Mouse (Mus musculus): Measurements from ENCODE around the gene Myl6b. TPM values are rescaled to one million over a fixed set of nuclear protein-coding genes. Genes with fewer than 3 reads are reported as not detected.

Gene Myl6b
- polyA plus RNA-seq, 1 experiment from 2014 or later = 2.7 TPM

DNA sequence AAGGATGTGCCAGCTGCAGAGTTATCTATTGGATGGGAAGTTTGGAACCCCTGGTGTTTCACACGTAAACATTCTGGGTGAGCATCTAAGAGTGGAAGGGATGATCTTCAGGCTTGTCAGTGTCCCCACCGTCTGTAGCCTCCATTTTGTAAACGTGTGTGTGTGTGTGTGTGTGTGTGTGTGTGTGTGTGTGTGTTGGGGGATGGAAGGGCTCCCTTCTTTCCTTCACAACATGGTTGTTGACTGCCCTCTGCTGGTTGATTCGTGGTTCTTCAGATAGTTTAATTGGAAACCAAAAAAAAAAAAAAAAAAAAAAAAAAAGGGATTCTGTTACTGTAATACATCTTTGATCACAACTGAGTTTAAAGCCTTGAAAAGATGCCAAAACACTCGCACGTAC, 43.2 kb downstream of the Myl6b start:
- no peak for ATAC-seq (ENCODE audit: insufficient read depth, low FRiP score)
- Histone ChIP-seq H3K4me3 (replicated peaks; ENCODE audit: low read length) (no peak overlapping the region; the same call in 1 of the 2 replicates), H3K4me2 (ENCODE audit: low read depth, low read length) (peak overlapping the region; percentile 28; the same call in 1 of the 2 replicates)

DNA sequence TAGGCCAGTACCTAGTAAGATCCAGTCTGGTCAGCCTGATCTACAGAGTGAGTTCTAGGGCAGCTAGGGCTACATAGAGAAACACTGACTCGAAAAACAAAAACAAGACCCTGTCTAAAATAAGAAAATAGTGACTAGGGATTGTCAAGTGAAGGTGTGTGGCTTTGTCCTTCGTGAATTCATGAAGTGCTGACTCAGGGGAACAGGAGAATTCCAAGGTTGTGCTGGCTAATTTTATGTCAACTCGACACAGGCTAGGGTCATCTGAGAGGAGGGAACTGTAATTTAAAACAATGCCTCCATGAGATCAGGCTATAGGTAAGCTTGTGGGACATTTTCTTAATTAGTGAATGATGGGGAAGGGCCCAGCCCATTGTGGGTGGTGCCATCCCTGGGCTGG, 44.0 kb downstream of the Myl6b start:
- Histone ChIP-seq H3K9me3 (replicated peaks; ENCODE audit: control insufficient read depth, low read length) (no peaks in the 10 kb centered on the region), H3K4me3 (replicated peaks; ENCODE audit: low read length) (no peak overlapping the region), H3K4me2 (ENCODE audit: low read depth, low read length) (no peak overlapping the region), H3K9ac (ENCODE audit: low read length) (no peak overlapping the region), H3K27ac (ENCODE audit: low read length) (no peak overlapping the region), H3K4me1 (ENCODE audit: control insufficient read depth, insufficient read depth, low read length) (no peaks in the 10 kb centered on the region), H3K36me3 (ENCODE audit: control insufficient read depth, insufficient read depth, low read length) (no peaks in the 10 kb centered on the region), H3K27me3 (ENCODE audit: control insufficient read depth, insufficient read depth, low read length) (no peaks in the 10 kb centered on the region)
- WGBS = 75% methylated on average over 3 of the region's 3 CpGs
- ATAC-seq (ENCODE audit: insufficient read depth, low FRiP score) = no peak

More for the DNA sequence above, 43.2 kb downstream of the Myl6b start:
- H3K4me1 ChIP-seq (ENCODE audit: control insufficient read depth, insufficient read depth, low read length) = peaks cover 2% of the 10 kb centered on the region
- no peaks in the 10 kb centered on the region for H3K27me3 ChIP-seq (ENCODE audit: control insufficient read depth, insufficient read depth, low read length)
- H3K27ac ChIP-seq (ENCODE audit: low read length) = no peak overlapping the region
- 2% methylated on average over 6 of the region's 6 CpGs for WGBS
- no peaks in the 10 kb centered on the region for H3K9me3 ChIP-seq (replicated peaks; ENCODE audit: control insufficient read depth, low read length)
- no peaks in the 10 kb centered on the region for H3K36me3 ChIP-seq (ENCODE audit: control insufficient read depth, insufficient read depth, low read length)
- no peak overlapping the region for H3K9ac ChIP-seq (ENCODE audit: low read length)

DNA sequence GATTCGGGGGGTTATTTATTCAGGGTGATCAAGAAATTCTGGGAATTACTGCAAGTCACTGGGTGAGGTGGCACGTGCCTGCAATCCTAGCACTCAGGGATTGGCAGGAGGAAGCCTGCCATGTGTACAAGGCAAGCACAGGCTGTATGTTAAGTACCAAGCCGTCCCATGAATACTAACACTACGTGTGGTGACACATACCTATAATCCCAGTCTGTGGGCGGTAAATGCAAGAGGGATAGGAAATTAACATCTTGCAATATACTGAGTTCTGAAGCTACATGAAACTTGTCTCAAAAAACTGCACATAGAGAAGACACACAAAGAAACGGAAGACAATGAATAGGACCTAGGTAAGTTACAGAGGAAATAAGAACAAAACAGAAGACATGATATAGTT, 47.5 kb downstream of the Myl6b start:
- Histone ChIP-seq H3K4me2 (ENCODE audit: low read depth, low read length) (no peak overlapping the region), H3K36me3 (ENCODE audit: control insufficient read depth, insufficient read depth, low read length) (no peaks in the 10 kb centered on the region), H3K4me1 (ENCODE audit: control insufficient read depth, insufficient read depth, low read length) (no peaks in the 10 kb centered on the region), H3K4me3 (replicated peaks; ENCODE audit: low read length) (no peak overlapping the region), H3K27ac (ENCODE audit: low read length) (no peak overlapping the region), H3K9me3 (replicated peaks; ENCODE audit: control insufficient read depth, low read length) (no peaks in the 10 kb centered on the region), H3K27me3 (ENCODE audit: control insufficient read depth, insufficient read depth, low read length) (no peaks in the 10 kb centered on the region), H3K9ac (ENCODE audit: low read length) (no peak overlapping the region)
- 74% methylated on average over 6 of the region's 6 CpGs for WGBS
- no peak for ATAC-seq (ENCODE audit: insufficient read depth, low FRiP score)

GRCm38 (mm10) chr10:128445407-128445806, 53.1 kb downstream of the Myl6b start:
- Histone ChIP-seq H3K9ac (ENCODE audit: low read length) (no peak overlapping the region), H3K4me3 (replicated peaks; ENCODE audit: low read length) (no peak overlapping the region), H3K27me3 (ENCODE audit: control insufficient read depth, insufficient read depth, low read length) (no peaks in the 10 kb centered on the region), H3K9me3 (replicated peaks; ENCODE audit: control insufficient read depth, low read length) (no peaks in the 10 kb centered on the region), H3K36me3 (ENCODE audit: control insufficient read depth, insufficient read depth, low read length) (peaks cover 5% of the 10 kb centered on the region; the same call in 1 of the 2 replicates), H3K27ac (ENCODE audit: low read length) (no peak overlapping the region), H3K4me1 (ENCODE audit: control insufficient read depth, insufficient read depth, low read length) (no peaks in the 10 kb centered on the region), H3K4me2 (ENCODE audit: low read depth, low read length) (no peak overlapping the region)
- 77% methylated on average over 4 of the region's 4 CpGs for WGBS
- ATAC-seq (ENCODE audit: insufficient read depth, low FRiP score) = no peak

GRCm38 (mm10) chr10:128444354-128444753, 54.1 kb downstream of the Myl6b start:
- Histone ChIP-seq H3K27ac (ENCODE audit: low read length) (no peak overlapping the region), H3K9ac (ENCODE audit: low read length) (no peak overlapping the region), H3K27me3 (ENCODE audit: control insufficient read depth, insufficient read depth, low read length) (no peaks in the 10 kb centered on the region), H3K9me3 (replicated peaks; ENCODE audit: control insufficient read depth, low read length) (no peaks in the 10 kb centered on the region), H3K4me2 (ENCODE audit: low read depth, low read length) (no peak overlapping the region), H3K4me3 (replicated peaks; ENCODE audit: low read length) (no peak overlapping the region), H3K36me3 (ENCODE audit: control insufficient read depth, insufficient read depth, low read length) (peaks cover 6% of the 10 kb centered on the region; the same call in 1 of the 2 replicates), H3K4me1 (ENCODE audit: control insufficient read depth, insufficient read depth, low read length) (no peaks in the 10 kb centered on the region)
- 70% methylated on average over 6 of the region's 6 CpGs for WGBS
- no peak for ATAC-seq (ENCODE audit: insufficient read depth, low FRiP score)

Small RNA genes within 50 kb of the gene (microRNA-seq; reads per million reads assigned to microRNA genes)
- gene Mir6916 = not detected
- 0.50 reads per million for gene Mir8105

Other genes with a start within 250 kb of the Myl6b start
- 0.52 and 0.66 TPM in 2 replicates for gene Apon, start 244.6 kb downstream of the Myl6b start, polyA plus RNA-seq (2015; fragmentation: Nextera tagmentation; extraction: Ambion mirVana)
- gene Apof, start 230.0 kb downstream of the Myl6b start, polyA plus RNA-seq (2015; fragmentation: Nextera tagmentation; extraction: Ambion mirVana) = 5.7 and 7.3 TPM in 2 replicates
- gene Stat2, start 228.1 kb downstream of the Myl6b start, polyA plus RNA-seq (2015; fragmentation: Nextera tagmentation; extraction: Ambion mirVana) = 14.1 and 16.1 TPM in 2 replicates
- 0.55 and 0.57 TPM in 2 replicates for gene Il23a, start 199.9 kb downstream of the Myl6b start, polyA plus RNA-seq (2015; fragmentation: Nextera tagmentation; extraction: Ambion mirVana)
- gene Pan2, start 195.3 kb downstream of the Myl6b start, polyA plus RNA-seq (2015; fragmentation: Nextera tagmentation; extraction: Ambion mirVana) = 29.0 and 30.4 TPM in 2 replicates
- 310 and 315 TPM in 2 replicates for gene Cnpy2, start 176.2 kb downstream of the Myl6b start, polyA plus RNA-seq (2015; fragmentation: Nextera tagmentation; extraction: Ambion mirVana)
- 221 and 230 TPM in 2 replicates for gene Cs, start 161.0 kb downstream of the Myl6b start, polyA plus RNA-seq (2015; fragmentation: Nextera tagmentation; extraction: Ambion mirVana)
- gene Coq10a, start 129.7 kb downstream of the Myl6b start, polyA plus RNA-seq (2015; fragmentation: Nextera tagmentation; extraction: Ambion mirVana) = 3.4 and 3.5 TPM in 2 replicates
- gene Ankrd52, start 121.6 kb downstream of the Myl6b start, polyA plus RNA-seq (2015; fragmentation: Nextera tagmentation; extraction: Ambion mirVana) = 8.4 and 10.0 TPM in 2 replicates
- 28.7 and 32.9 TPM in 2 replicates for gene Slc39a5, start 97.5 kb downstream of the Myl6b start, polyA plus RNA-seq (2015; fragmentation: Nextera tagmentation; extraction: Ambion mirVana)
- gene Nabp2, start 87.2 kb downstream of the Myl6b start, polyA plus RNA-seq (2015; fragmentation: Nextera tagmentation; extraction: Ambion mirVana) = 72.0 and 75.5 TPM in 2 replicates
- gene Rnf41, start 87.0 kb downstream of the Myl6b start, polyA plus RNA-seq (2015; fragmentation: Nextera tagmentation; extraction: Ambion mirVana) = 37.0 and 38.5 TPM in 2 replicates
- gene Smarcc2, start 39.4 kb downstream of the Myl6b start, polyA plus RNA-seq (2015; fragmentation: Nextera tagmentation; extraction: Ambion mirVana) = 59.5 and 62.4 TPM in 2 replicates
- gene Myl6, start 4.5 kb downstream of the Myl6b start, polyA plus RNA-seq (2015; fragmentation: Nextera tagmentation; extraction: Ambion mirVana) = 2,126 and 2,216 TPM in 2 replicates
- gene Esyt1, start 27.2 kb upstream of the Myl6b start, polyA plus RNA-seq (2015; fragmentation: Nextera tagmentation; extraction: Ambion mirVana) = 32.9 TPM in 2 replicates
- gene Zc3h10, start 49.1 kb upstream of the Myl6b start, polyA plus RNA-seq (2015; fragmentation: Nextera tagmentation; extraction: Ambion mirVana) = 10.7 and 10.8 TPM in 2 replicates
- 3,732 and 3,890 TPM in 2 replicates for gene Rpl41, start 50.6 kb upstream of the Myl6b start, polyA plus RNA-seq (2015; fragmentation: Nextera tagmentation; extraction: Ambion mirVana)
- 198 and 206 TPM in 2 replicates for gene Pa2g4, start 67.3 kb upstream of the Myl6b start, polyA plus RNA-seq (2015; fragmentation: Nextera tagmentation; extraction: Ambion mirVana)
- gene Erbb3, start 91.0 kb upstream of the Myl6b start, polyA plus RNA-seq (2015; fragmentation: Nextera tagmentation; extraction: Ambion mirVana) = 32.0 and 38.0 TPM in 2 replicates
- gene Rps26, start 128.1 kb upstream of the Myl6b start, polyA plus RNA-seq (2015; fragmentation: Nextera tagmentation; extraction: Ambion mirVana) = 553 and 704 TPM in 2 replicates
- 2.1 and 2.5 TPM in 2 replicates for gene Ikzf4, start 147.3 kb upstream of the Myl6b start, polyA plus RNA-seq (2015; fragmentation: Nextera tagmentation; extraction: Ambion mirVana)
- gene Suox, start 175.4 kb upstream of the Myl6b start, polyA plus RNA-seq (2015; fragmentation: Nextera tagmentation; extraction: Ambion mirVana) = 17.7 and 24.4 TPM in 2 replicates
- gene Rab5b, start 197.6 kb upstream of the Myl6b start, polyA plus RNA-seq (2015; fragmentation: Nextera tagmentation; extraction: Ambion mirVana) = 85.1 and 87.8 TPM in 2 replicates
- 1.6 and 3.0 TPM in 2 replicates for gene Pmel, start 205.5 kb upstream of the Myl6b start, polyA plus RNA-seq (2015; fragmentation: Nextera tagmentation; extraction: Ambion mirVana)
- 76.7 and 81.2 TPM in 2 replicates for gene Cdk2, start 206.3 kb upstream of the Myl6b start, polyA plus RNA-seq (2015; fragmentation: Nextera tagmentation; extraction: Ambion mirVana)
- 28.2 and 36.1 TPM in 2 replicates for gene Dgka, start 246.2 kb upstream of the Myl6b start, polyA plus RNA-seq (2015; fragmentation: Nextera tagmentation; extraction: Ambion mirVana)
- 35.0 and 36.2 TPM in 2 replicates for gene Pym1, start 249.2 kb upstream of the Myl6b start, polyA plus RNA-seq (2015; fragmentation: Nextera tagmentation; extraction: Ambion mirVana)

Data from stomach, embryonic 16.5 days (tissue).